Mouse (Mus musculus) limb, embryonic 14.5 days (tissue): ENCODE measurements around the gene Saysd1. TPM values are rescaled to one million over a fixed set of nuclear protein-coding genes. Genes with fewer than 3 reads are reported as not detected.

Source experiments
- ATAC-seq: fragments of 200-750 bp; cut with Nextera tagmentation; 2 replicates; pipeline ENCODE4 v1.8.0; 2017; ENCODE audit warnings: low read depth, moderate number of reproducible peaks, moderate TSS enrichment; ENCODE audit not compliant: low FRiP score
- DNase-seq: peaks from one replicate; pipeline ENCODE4 v3.0.0-alpha.2; 2015; ENCODE audit warnings: low spot score
- H3K27ac ChIP-seq: fragments of 300-500 bp; sonication (generic); replicated peaks from 2 replicates; pipeline ENCODE4 v1.5.1; 2014; ENCODE audit warnings: low read depth, mild to moderate bottlenecking, low read length, moderate library complexity, mixed read lengths
- H3K27me3 ChIP-seq: fragments of 300-500 bp; sonication (generic); 2 replicates; pipeline ENCODE4 v1.6.1; 2014; ENCODE audit warnings: low read length, mixed read lengths; ENCODE audit not compliant: control insufficient read depth, insufficient read depth
- H3K36me3 ChIP-seq: fragments of 300-500 bp; sonication (generic); 2 replicates; pipeline ENCODE4 v1.6.1; 2014; ENCODE audit warnings: mild to moderate bottlenecking, low read length, moderate library complexity, mixed read lengths; ENCODE audit not compliant: control insufficient read depth, insufficient read depth
- H3K4me1 ChIP-seq: fragments of 300-500 bp; sonication (generic); 2 replicates; pipeline ENCODE4 v1.6.1; 2014; ENCODE audit warnings: antibody characterized with exemption, low read length, mixed read lengths; ENCODE audit not compliant: control insufficient read depth, insufficient read depth
- H3K4me2 ChIP-seq: fragments of 300-500 bp; sonication (generic); replicated peaks from 2 replicates; pipeline ENCODE4 v1.6.1; 2014; ENCODE audit warnings: low read depth, mild to moderate bottlenecking, low read length, moderate library complexity; ENCODE audit not compliant: severe bottlenecking
- H3K4me3 ChIP-seq: fragments of 300-500 bp; sonication (generic); replicated peaks from 2 replicates; pipeline ENCODE4 v1.5.1; 2014; ENCODE audit warnings: low read length
- H3K9ac ChIP-seq: fragments of 300-500 bp; sonication (generic); 2 replicates; pipeline ENCODE4 v1.6.1; 2014; ENCODE audit warnings: mild to moderate bottlenecking, low read depth, low read length, moderate library complexity; ENCODE audit not compliant: severe bottlenecking
- H3K9me3 ChIP-seq: fragments of 300-500 bp; sonication (generic); 2 replicates; pipeline ENCODE4 v1.6.1; 2016; ENCODE audit warnings: low read length; ENCODE audit not compliant: control insufficient read depth
- POLR2A ChIP-seq: fragments of 200-500 bp; IDR thresholded peaks from 2 replicates; pipeline ENCODE4 v1.8.0; 2012; ENCODE audit warnings: inconsistent platforms, mild to moderate bottlenecking, moderate library complexity, borderline replicate concordance; ENCODE audit not compliant: insufficient read depth, insufficient read length; ENCODE audit errors: extremely low read depth
- whole genome bisulfite sequencing: fragments of 180-500 bp; shearing (Covaris S2); extraction: QIAGEN DNeasy Blood & Tissue Kit; methylation state at CpG from one replicate; pipeline ENCODE4 v1.1.7; 2014; 5-methylcytosine and 5-hydroxymethylcytosine counted together
- polyA plus RNA-seq, 2 experiments: library from polyadenylated mRNA; depleted of rRNA in 1 of 2; stranded (reverse) in 1 of 2; unstranded in 1 of 2; fragments of >200 nt; fragmentation: Nextera tagmentation in 1 of 2; extraction: Ambion mirVana in 1 of 2; gene quantifications; 2 replicates each; pipeline versions ENCODE4 v1.2.1 to v1.2.3; 2012 to 2014

Gene Saysd1
- polyA plus RNA-seq, 2 experiments: 8.9 to 15.6 TPM

- no peaks in the 10 kb centered on the region for H3K36me3 ChIP-seq
- 55% methylated on average over 4 of the region's 4 CpGs for WGBS
- DNase-seq (no peak), ATAC-seq (no peak)
- no peak overlapping the region for H3K9ac ChIP-seq
- no peaks in the 10 kb centered on the region for H3K27me3 ChIP-seq
- H3K4me3 ChIP-seq: no peak overlapping the region
- peaks cover 11% of the 10 kb centered on the region for H3K4me1 ChIP-seq
- H3K4me2 ChIP-seq: no peak overlapping the region
- no peak for TF ChIP-seq POLR2A
- H3K27ac ChIP-seq: no peak overlapping the region
- no peaks in the 10 kb centered on the region for H3K9me3 ChIP-seq
Measured at GRCm38 (mm10) chr14:20172924-20173323, 34.6 kb upstream of the Saysd1 start.

GRCm38 (mm10) chr14:20172509-20172908, 34.2 kb upstream of the Saysd1 start:
- DNase-seq: no peak

GRCm38 (mm10) chr14:20171840-20172239, 33.5 kb upstream of the Saysd1 start:
- Histone ChIP-seq H3K4me1 (0 out of 2 replicates have a peak, but pooled peaks cover 6% of the 10 kb centered on the region), H3K4me2 (no peak overlapping the region), H3K4me3 (no peak overlapping the region), H3K27ac (no peak overlapping the region), H3K9me3 (no peaks in the 10 kb centered on the region), H3K27me3 (no peaks in the 10 kb centered on the region), H3K36me3 (no peaks in the 10 kb centered on the region), H3K9ac (no peak overlapping the region)
- ATAC-seq (no peak), DNase-seq (peak; percentile 37)
- no peak for TF ChIP-seq POLR2A
- WGBS: 88% methylated on average over 3 of the region's 3 CpGs

More at GRCm38 (mm10) chr14:20172509-20172908, 34.2 kb upstream of the Saysd1 start:
- H3K9me3 ChIP-seq: no peaks in the 10 kb centered on the region
- no peaks in the 10 kb centered on the region for H3K36me3 ChIP-seq
- no peak for TF ChIP-seq POLR2A
- peaks cover 9% of the 10 kb centered on the region; the same call in 1 of the 2 replicates for H3K4me1 ChIP-seq
- ATAC-seq: no peak
- no peak overlapping the region for H3K9ac ChIP-seq
- no peak overlapping the region for H3K27ac ChIP-seq
- no peaks in the 10 kb centered on the region for H3K27me3 ChIP-seq
- no peak overlapping the region for H3K4me2 ChIP-seq
- WGBS: 56% methylated on average over 5 of the region's 5 CpGs
- no peak overlapping the region for H3K4me3 ChIP-seq

- H3K9ac ChIP-seq: no peak overlapping the region
- no peak for ATAC-seq
Measured at GRCm38 (mm10) chr14:20169251-20169650, 30.9 kb upstream of the Saysd1 start.

GRCm38 (mm10) chr14:20168478-20168877, 30.1 kb upstream of the Saysd1 start:
- H3K4me3 ChIP-seq: no peak overlapping the region
- no peaks in the 10 kb centered on the region for H3K36me3 ChIP-seq
- DNase-seq (no peak), ATAC-seq (no peak)
- no peaks in the 10 kb centered on the region for H3K27me3 ChIP-seq
- H3K4me1 ChIP-seq: peaks cover 6% of the 10 kb centered on the region; the same call in 1 of the 2 replicates
- H3K27ac ChIP-seq: no peak overlapping the region
- no peak overlapping the region for H3K9ac ChIP-seq
- no peak overlapping the region for H3K4me2 ChIP-seq
- TF ChIP-seq POLR2A: no peak
- WGBS: 78% methylated on average over 1 of the region's 1 CpGs
- no peaks in the 10 kb centered on the region for H3K9me3 ChIP-seq

More at GRCm38 (mm10) chr14:20169251-20169650, 30.9 kb upstream of the Saysd1 start:
- no peak overlapping the region for H3K27ac ChIP-seq
- H3K27me3 ChIP-seq: no peaks in the 10 kb centered on the region
- no peaks in the 10 kb centered on the region for H3K9me3 ChIP-seq
- H3K4me3 ChIP-seq: no peak overlapping the region
- no peak for TF ChIP-seq POLR2A
- no peak for DNase-seq
- H3K4me2 ChIP-seq: no peak overlapping the region
- WGBS: 91% methylated on average over 4 of the region's 4 CpGs
- H3K4me1 ChIP-seq: 0 out of 2 replicates have a peak, but pooled peaks cover 6% of the 10 kb centered on the region
- H3K36me3 ChIP-seq: no peaks in the 10 kb centered on the region

- Histone ChIP-seq H3K4me3 (no peak overlapping the region), H3K36me3 (no peaks in the 10 kb centered on the region), H3K27ac (no peak overlapping the region), H3K27me3 (no peaks in the 10 kb centered on the region), H3K4me1 (peaks cover 11% of the 10 kb centered on the region), H3K9ac (no peak overlapping the region), H3K9me3 (no peaks in the 10 kb centered on the region), H3K4me2 (no peak overlapping the region)
- no peak for ATAC-seq
- no peak for DNase-seq
- WGBS: 90% methylated on average over 2 of the region's 2 CpGs
- no peak for TF ChIP-seq POLR2A
Measured at GRCm38 (mm10) chr14:20168054-20168453, 29.7 kb upstream of the Saysd1 start.
